Mouse (Mus musculus) mouse trophoblast stem cell (cell line): ENCODE data around the gene Ece2.

Experiments used
- in situ Hi-C, 2 experiments: fragments of 300-500 bp; cut with MseI, MboI; formaldehyde crosslinking; loops; 2 replicates in 1 of 2; 3 replicates in 1 of 2; pipeline ENCODE4 v1.15.1; 2025

Ece2 gene

GRCm38 (mm10) chr16:20690774-20691173 is 61.1 kb downstream of the Ece2 start:
- in situ Hi-C loops, result no loop called here

DNA sequence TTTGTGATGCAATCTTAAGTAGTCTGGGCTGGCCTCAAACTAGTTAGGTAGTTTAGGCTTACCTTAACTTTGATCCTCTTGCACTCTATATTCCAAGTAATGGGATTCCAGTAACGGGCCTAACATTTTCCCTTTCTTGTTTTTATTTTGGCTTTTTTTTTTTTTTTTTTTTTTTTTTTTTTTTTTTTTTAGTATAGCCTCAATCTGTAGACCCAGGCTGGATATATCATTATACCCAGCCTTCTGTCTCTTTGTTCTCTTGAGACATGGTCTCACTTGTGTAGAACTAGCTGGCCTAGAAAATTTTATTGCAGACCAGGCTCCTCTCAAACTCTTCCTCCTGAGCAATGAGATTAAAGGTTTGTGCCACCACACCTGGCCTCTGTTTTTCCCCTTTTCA is 62.0 kb downstream of the Ece2 start:
- in situ Hi-C loops, result no loop called here

- in situ Hi-C loops, result no loop called here
Observed at GRCm38 (mm10) chr16:20692241-20692965, 62.8 kb downstream of the Ece2 start.

DNA sequence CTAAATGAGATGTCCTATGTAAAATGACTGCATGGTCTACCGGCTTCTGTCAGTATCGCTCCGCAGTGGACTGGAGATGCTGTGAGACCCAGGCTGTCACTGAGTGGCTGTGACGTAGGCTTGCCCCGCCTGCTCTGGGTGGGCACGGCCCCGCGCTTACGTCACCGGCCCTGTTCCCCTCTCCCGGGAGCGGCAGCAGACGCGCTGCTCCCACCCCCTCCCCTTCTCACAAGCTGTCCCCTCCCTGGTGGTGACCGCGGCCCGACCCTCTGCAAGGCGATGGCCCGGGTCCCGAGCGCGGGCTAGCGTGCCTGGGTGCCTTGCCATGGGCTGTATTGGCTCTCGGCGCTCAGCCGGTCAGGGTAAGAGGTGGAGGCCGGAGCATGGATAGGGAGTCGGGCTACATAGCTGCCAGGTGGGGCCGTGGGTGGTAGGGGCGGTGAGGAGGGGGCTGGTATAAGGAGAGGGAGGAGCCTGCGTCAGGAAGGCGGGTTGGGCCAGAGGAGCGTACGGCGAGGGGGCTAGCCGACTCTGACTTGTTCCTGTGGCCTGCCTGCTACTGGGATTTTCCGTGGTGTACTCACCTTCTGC is 63.6 kb downstream of the Ece2 start, which contains the start of gene Fam131a:
Gene Fam131a (plus strand): TSS at position 131 of the 591 bp plus-strand sequence.
- in situ Hi-C loops, result no loop called here

DNA sequence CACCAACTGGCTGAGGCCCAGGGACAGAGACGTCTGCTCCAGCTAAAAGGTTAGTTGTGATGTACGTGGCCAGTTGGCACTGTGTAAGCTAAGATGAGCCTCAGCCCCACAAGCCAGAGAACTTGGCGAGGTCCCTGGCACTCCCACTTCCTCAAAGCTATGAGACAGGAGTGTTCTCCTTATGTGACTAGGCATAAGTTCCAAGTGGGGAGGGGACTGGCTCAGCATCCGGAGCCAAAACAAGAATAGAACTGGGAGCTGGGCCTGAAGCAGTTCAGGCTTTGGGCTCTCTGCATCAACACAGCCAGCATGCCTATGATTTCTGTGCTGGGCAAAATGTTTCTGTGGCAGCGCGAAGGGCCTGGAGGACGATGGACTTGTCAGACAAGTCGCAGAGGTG is 65.2 kb downstream of the Ece2 start:
- in situ Hi-C loops, result no loop called here

GRCm38 (mm10) chr16:20695622-20696323 is 66.1 kb downstream of the Ece2 start:
- in situ Hi-C loops, result no loop called here
